Mouse (Mus musculus) hindbrain, embryonic 15.5 days (tissue): ENCODE measurements around the gene Spats2l. TPM values are rescaled to one million over a fixed set of nuclear protein-coding genes. Genes with fewer than 3 reads are reported as not detected.
A peak's percentile ranks its signal among the peaks of the same experiment; 100 is the strongest.

Experiments
- ATAC-seq: fragments of 200-750 bp; cut with Nextera tagmentation; 2 replicates; pipeline ENCODE4 v1.8.0; 2017; ENCODE audit warnings: low read depth, moderate number of reproducible peaks, moderate TSS enrichment; ENCODE audit not compliant: low FRiP score
- H3K27ac ChIP-seq: fragments of 300-500 bp; sonication (generic); replicated peaks from 2 replicates; pipeline ENCODE4 v1.5.1; 2015; ENCODE audit warnings: mild to moderate bottlenecking, inconsistent platforms
- H3K27me3 ChIP-seq: fragments of 300-500 bp; sonication (generic); 2 replicates; pipeline ENCODE4 v1.6.1; 2015; ENCODE audit warnings: control low read depth, inconsistent platforms
- H3K36me3 ChIP-seq: fragments of 300-500 bp; sonication (generic); 2 replicates; pipeline ENCODE4 v1.6.1; 2015; ENCODE audit warnings: control low read depth, inconsistent platforms
- H3K4me1 ChIP-seq: fragments of 300-500 bp; sonication (generic); replicated peaks from 2 replicates; pipeline ENCODE4 v1.6.1; 2015; ENCODE audit warnings: control low read depth, inconsistent platforms
- H3K4me2 ChIP-seq: fragments of 300-500 bp; sonication (generic); 2 replicates; pipeline ENCODE4 v1.6.1; 2015; ENCODE audit warnings: moderate library complexity, mild to moderate bottlenecking, inconsistent platforms
- H3K4me3 ChIP-seq: fragments of 300-500 bp; sonication (generic); 2 replicates; pipeline ENCODE4 v1.5.1; 2015; ENCODE audit warnings: mild to moderate bottlenecking, inconsistent platforms
- H3K9ac ChIP-seq: fragments of 300-500 bp; sonication (generic); 2 replicates; pipeline ENCODE4 v1.6.1; 2015; ENCODE audit warnings: inconsistent platforms
- H3K9me3 ChIP-seq: fragments of 300-500 bp; sonication (generic); 2 replicates; pipeline ENCODE4 v1.6.1; 2016; ENCODE audit warnings: control low read depth, inconsistent platforms
- WGBS: fragments of 180-500 bp; shearing (Covaris S2); methylation state at CpG from one replicate; pipeline ENCODE4 v1.1.7; 2015; 5-methylcytosine and 5-hydroxymethylcytosine counted together
- polyA plus RNA-seq: library from polyadenylated mRNA; unstranded; fragments of >200 nt; fragmentation: Nextera tagmentation; extraction: Ambion mirVana; gene quantifications from 2 replicates; pipeline ENCODE4 v1.2.1, GENCODE M21; 2015

The Spats2l gene
- polyA plus RNA-seq, 1 experiment from 2014 or later: 79.5 TPM

GRCm38 (mm10) chr1:57862024-57862423 is 88.1 kb downstream of the Spats2l start:
- Histone ChIP-seq H3K9me3 (no peaks in the 10 kb centered on the region), H3K9ac (no peak overlapping the region), H3K4me1 (peaks cover 13% of the 10 kb centered on the region; the same call in 1 of the 2 replicates), H3K27me3 (no peaks in the 10 kb centered on the region), H3K36me3 (no peaks in the 10 kb centered on the region), H3K27ac (peak overlapping the region; percentile 59), H3K4me3 (no peak overlapping the region), H3K4me2 (no peak overlapping the region)
- ATAC-seq: peak; percentile 57; the same call in 1 of the 2 replicates
- WGBS: 12% methylated on average over 4 of the region's 4 CpGs

GRCm38 (mm10) chr1:57868651-57869050 is 94.7 kb downstream of the Spats2l start:
- peaks cover 26% of the 10 kb centered on the region for H3K4me1 ChIP-seq
- WGBS: 68% methylated on average over 13 of the region's 13 CpGs
- H3K4me2 ChIP-seq: no peak overlapping the region
- no peak overlapping the region for H3K9ac ChIP-seq
- H3K27ac ChIP-seq: no peak overlapping the region
- H3K27me3 ChIP-seq: no peaks in the 10 kb centered on the region
- H3K4me3 ChIP-seq: no peak overlapping the region
- no peaks in the 10 kb centered on the region for H3K9me3 ChIP-seq
- no peak; the same call in 1 of the 2 replicates for ATAC-seq
- no peaks in the 10 kb centered on the region for H3K36me3 ChIP-seq

DNA sequence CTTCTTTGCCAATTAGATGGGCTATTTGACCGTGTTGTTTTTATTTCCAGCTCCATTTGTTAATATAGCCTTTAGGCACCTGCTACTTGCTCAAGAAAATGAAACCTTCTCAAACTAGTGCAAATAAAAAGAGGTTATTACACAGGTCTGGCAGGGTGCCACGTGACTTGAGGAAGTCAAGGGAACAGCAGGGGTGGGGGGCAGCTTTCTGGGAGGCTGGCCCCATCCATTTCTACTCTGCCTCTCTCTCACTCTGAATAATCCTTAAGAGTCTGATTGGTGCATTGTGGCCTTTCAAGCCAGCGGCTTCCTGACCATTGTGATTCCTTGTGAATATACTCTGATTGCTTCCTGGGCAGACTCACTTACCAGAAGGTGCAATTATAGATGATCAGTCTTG is 98.0 kb downstream of the Spats2l start:
- Histone ChIP-seq H3K27ac (0 out of 2 replicates have a peak overlapping the region, but pooled peaks have one; percentile 6), H3K9me3 (no peaks in the 10 kb centered on the region), H3K4me2 (no peak overlapping the region), H3K4me1 (peaks cover 43% of the 10 kb centered on the region), H3K9ac (no peak overlapping the region), H3K27me3 (no peaks in the 10 kb centered on the region), H3K36me3 (no peaks in the 10 kb centered on the region), H3K4me3 (no peak overlapping the region)
- no peak for ATAC-seq
- 30% methylated on average over 3 of the region's 3 CpGs for WGBS

DNA sequence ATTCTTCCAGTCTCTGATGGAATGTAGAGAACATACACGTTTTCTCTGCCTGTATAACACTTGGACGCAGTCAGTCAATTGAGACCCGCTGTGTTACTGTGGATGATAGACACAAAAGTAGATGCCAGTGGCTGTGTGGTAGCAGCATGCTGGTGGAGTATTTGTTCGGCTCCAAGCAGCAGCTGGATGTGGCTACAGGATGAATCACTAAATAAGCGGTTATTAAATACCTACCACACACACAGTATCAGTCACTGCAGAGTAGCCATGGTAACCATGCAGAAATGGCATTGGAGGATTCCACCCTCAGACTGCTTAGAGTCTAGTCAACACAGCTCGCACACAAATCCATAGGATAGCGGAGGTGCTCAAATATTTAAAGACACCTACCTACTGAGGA is 100.0 kb downstream of the Spats2l start:
- H3K27me3 ChIP-seq: no peaks in the 10 kb centered on the region
- 69% methylated on average over 7 of the region's 7 CpGs for WGBS
- H3K9ac ChIP-seq: no peak overlapping the region
- no peaks in the 10 kb centered on the region for H3K36me3 ChIP-seq
- H3K4me1 ChIP-seq: peaks cover 32% of the 10 kb centered on the region
- no peak overlapping the region for H3K4me2 ChIP-seq
- H3K27ac ChIP-seq: no peak overlapping the region
- H3K4me3 ChIP-seq: no peak overlapping the region
- H3K9me3 ChIP-seq: no peaks in the 10 kb centered on the region
- ATAC-seq: no peak

- ATAC-seq: peak; percentile 42
- no peaks in the 10 kb centered on the region for H3K27me3 ChIP-seq
- H3K4me1 ChIP-seq: peaks cover 32% of the 10 kb centered on the region
- H3K36me3 ChIP-seq: no peaks in the 10 kb centered on the region
- peak overlapping the region; percentile 24 for H3K4me2 ChIP-seq
- no peaks in the 10 kb centered on the region for H3K9me3 ChIP-seq
- peak overlapping the region; percentile 80 for H3K27ac ChIP-seq
- 33% methylated on average over 6 of the region's 6 CpGs for WGBS
- no peak overlapping the region for H3K9ac ChIP-seq
- H3K4me3 ChIP-seq: no peak overlapping the region
These were observed 101.1 kb downstream of the Spats2l start for GRCm38 (mm10) chr1:57875109-57875508.

DNA sequence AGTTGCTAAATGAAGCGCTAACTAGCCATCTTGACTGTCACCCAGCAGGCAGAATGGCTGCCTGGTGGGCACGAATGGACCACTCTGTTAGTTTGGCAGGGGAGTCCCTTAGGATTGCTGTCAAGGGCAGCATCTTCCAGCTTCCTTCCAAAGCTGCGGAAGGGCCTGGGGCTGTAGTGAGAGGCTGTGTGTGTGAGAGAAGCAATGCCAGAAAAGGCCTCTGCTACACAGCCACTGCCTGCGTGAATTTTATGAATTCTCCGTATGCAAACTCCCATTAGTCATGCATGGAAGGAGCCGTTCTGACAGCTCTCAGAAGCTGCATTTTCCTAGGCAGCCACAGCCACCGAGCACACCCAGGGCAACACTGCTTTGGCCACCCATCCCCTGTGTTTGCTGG is 101.5 kb downstream of the Spats2l start:
- WGBS: 9% methylated on average over 7 of the region's 7 CpGs
- Histone ChIP-seq H3K9ac (no peak overlapping the region), H3K4me2 (peak overlapping the region; percentile 24)

DNA sequence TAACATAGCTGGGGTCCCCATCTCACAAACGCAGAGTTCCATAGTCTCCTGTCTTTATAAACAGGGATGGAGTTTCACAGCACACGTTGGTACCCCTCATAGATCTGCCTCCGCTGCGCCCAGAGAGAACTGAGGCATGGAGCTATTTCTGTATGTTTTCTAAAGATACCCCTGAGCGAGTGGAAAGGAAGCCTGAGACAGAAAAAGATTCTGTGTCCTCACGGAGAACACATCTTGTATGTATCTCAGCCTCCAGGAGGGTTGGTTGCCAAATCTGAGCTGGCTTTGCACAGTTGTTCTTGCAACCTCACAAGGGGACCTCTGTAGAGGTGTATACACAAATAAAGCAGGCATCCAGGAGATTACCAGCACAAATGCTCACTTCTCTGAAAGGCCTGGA is 105.0 kb downstream of the Spats2l start:
- WGBS: 92% methylated on average over 6 of the region's 6 CpGs
- Histone ChIP-seq H3K27ac (no peak overlapping the region), H3K36me3 (0 out of 2 replicates have a peak, but pooled peaks cover 3% of the 10 kb centered on the region), H3K9me3 (no peaks in the 10 kb centered on the region), H3K9ac (no peak overlapping the region), H3K27me3 (no peaks in the 10 kb centered on the region), H3K4me3 (no peak overlapping the region), H3K4me1 (peaks cover 17% of the 10 kb centered on the region), H3K4me2 (no peak overlapping the region)
- no peak for ATAC-seq

More for the DNA sequence above, 101.5 kb downstream of the Spats2l start:
- no peaks in the 10 kb centered on the region for H3K9me3 ChIP-seq
- ATAC-seq: peak; percentile 77
- H3K27me3 ChIP-seq: no peaks in the 10 kb centered on the region
- no peaks in the 10 kb centered on the region for H3K36me3 ChIP-seq
- H3K4me3 ChIP-seq: no peak overlapping the region
- H3K27ac ChIP-seq: peak overlapping the region; percentile 80
- H3K4me1 ChIP-seq: peaks cover 32% of the 10 kb centered on the region

GRCm38 (mm10) chr1:57884867-57885266 is 110.9 kb downstream of the Spats2l start:
- no peak overlapping the region for H3K4me2 ChIP-seq
- H3K27me3 ChIP-seq: no peaks in the 10 kb centered on the region
- peaks cover 10% of the 10 kb centered on the region for H3K36me3 ChIP-seq
- H3K9ac ChIP-seq: no peak overlapping the region
- peak; percentile 57; the same call in 1 of the 2 replicates for ATAC-seq
- WGBS: 42% methylated on average over 2 of the region's 2 CpGs
- H3K4me1 ChIP-seq: peaks cover 4% of the 10 kb centered on the region
- H3K27ac ChIP-seq: no peak overlapping the region
- H3K4me3 ChIP-seq: no peak overlapping the region
- H3K9me3 ChIP-seq: no peaks in the 10 kb centered on the region

- Histone ChIP-seq H3K27me3 (no peaks in the 10 kb centered on the region), H3K36me3 (peaks cover 7% of the 10 kb centered on the region), H3K9ac (no peak overlapping the region), H3K27ac (no peak overlapping the region), H3K4me3 (no peak overlapping the region), H3K4me1 (peaks cover 11% of the 10 kb centered on the region), H3K4me2 (no peak overlapping the region), H3K9me3 (no peaks in the 10 kb centered on the region)
- WGBS: 38% methylated on average over 5 of the region's 5 CpGs
- ATAC-seq: no peak
These were observed 115.8 kb downstream of the Spats2l start for GRCm38 (mm10) chr1:57889803-57890202.

DNA sequence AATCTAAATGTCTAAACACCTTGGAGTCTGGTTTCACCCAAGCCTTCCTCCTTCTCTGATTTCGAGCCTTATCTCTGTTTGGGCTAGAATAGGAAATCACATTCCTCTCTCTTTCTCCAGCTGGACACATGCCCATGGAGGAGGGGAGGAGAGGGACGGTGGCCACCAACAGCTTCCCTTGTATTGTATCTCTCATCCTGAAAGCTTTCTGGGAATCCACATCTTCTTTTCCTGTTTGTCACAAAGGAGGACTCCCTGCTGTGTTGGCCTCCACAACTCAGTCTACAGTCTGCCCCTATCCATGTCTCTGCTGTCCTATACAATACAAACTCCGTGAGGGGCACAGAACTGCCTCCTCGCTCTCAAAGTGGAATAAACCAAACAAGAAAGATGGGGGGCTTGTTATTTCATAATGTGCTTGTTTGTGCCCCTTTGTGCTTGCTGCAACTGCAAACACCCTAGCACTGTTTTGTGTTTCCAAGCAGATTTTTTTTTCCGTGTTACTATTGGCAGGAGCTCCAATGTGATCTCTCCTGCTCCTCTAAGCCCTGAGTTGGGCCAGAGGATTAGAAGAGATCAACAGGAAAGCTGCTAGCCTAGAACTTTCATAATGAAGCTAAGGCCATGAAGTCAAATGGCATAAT is 116.4 kb downstream of the Spats2l start:
- Histone ChIP-seq H3K4me2 (no peak overlapping the region), H3K27me3 (no peaks in the 10 kb centered on the region), H3K9me3 (no peaks in the 10 kb centered on the region), H3K4me1 (peaks cover 11% of the 10 kb centered on the region), H3K36me3 (peaks cover 7% of the 10 kb centered on the region), H3K9ac (no peak overlapping the region), H3K27ac (no peak overlapping the region), H3K4me3 (no peak overlapping the region)
- peak; percentile 64 for ATAC-seq
- 17% methylated on average over 5 of the region's 5 CpGs for WGBS

GRCm38 (mm10) chr1:57890903-57891267 is 116.9 kb downstream of the Spats2l start:
- Histone ChIP-seq H3K4me3 (no peak overlapping the region), H3K36me3 (peaks cover 7% of the 10 kb centered on the region), H3K9me3 (no peaks in the 10 kb centered on the region), H3K27ac (no peak overlapping the region), H3K4me1 (peaks cover 11% of the 10 kb centered on the region), H3K9ac (no peak overlapping the region), H3K4me2 (no peak overlapping the region), H3K27me3 (no peaks in the 10 kb centered on the region)
- ATAC-seq: no peak
- 60% methylated on average over 8 of the region's 8 CpGs for WGBS

- Histone ChIP-seq H3K36me3 (peaks cover 19% of the 10 kb centered on the region), H3K27me3 (no peaks in the 10 kb centered on the region), H3K4me1 (no peaks in the 10 kb centered on the region), H3K9me3 (no peaks in the 10 kb centered on the region), H3K27ac (no peak overlapping the region), H3K4me3 (no peak overlapping the region), H3K9ac (no peak overlapping the region), H3K4me2 (no peak overlapping the region)
- ATAC-seq: no peak
- WGBS: 88% methylated on average over 3 of the region's 3 CpGs
These were observed 127.5 kb downstream of the Spats2l start for GRCm38 (mm10) chr1:57901494-57901893.

GRCm38 (mm10) chr1:57903793-57904192 is 129.8 kb downstream of the Spats2l start:
- WGBS: 85% methylated on average over 7 of the region's 7 CpGs
- Histone ChIP-seq H3K9me3 (no peaks in the 10 kb centered on the region), H3K36me3 (peaks cover 17% of the 10 kb centered on the region), H3K4me2 (no peak overlapping the region), H3K27ac (no peak overlapping the region), H3K4me1 (no peaks in the 10 kb centered on the region), H3K4me3 (no peak overlapping the region), H3K9ac (no peak overlapping the region), H3K27me3 (no peaks in the 10 kb centered on the region)
- no peak for ATAC-seq
